Mouse (Mus musculus) granulocyte monocyte progenitor cell, adult 5-6 weeks (primary cell): ENCODE measurements at regions not wholly inside any gene's neighbourhood (a gene's known extent, or its start where the extent isn't known, plus 50 kb on each side); places are given as distances from the start of the nearest gene placed in this dataset.

ENCODE experiments used
- ATAC-seq: replicated peaks from 2 replicates; pipeline ENCODE4 v1.8.0; 2016; ENCODE audit warnings: mild to moderate bottlenecking, moderate TSS enrichment, inconsistent platforms; ENCODE audit not compliant: poor library complexity, severe bottlenecking

DNA sequence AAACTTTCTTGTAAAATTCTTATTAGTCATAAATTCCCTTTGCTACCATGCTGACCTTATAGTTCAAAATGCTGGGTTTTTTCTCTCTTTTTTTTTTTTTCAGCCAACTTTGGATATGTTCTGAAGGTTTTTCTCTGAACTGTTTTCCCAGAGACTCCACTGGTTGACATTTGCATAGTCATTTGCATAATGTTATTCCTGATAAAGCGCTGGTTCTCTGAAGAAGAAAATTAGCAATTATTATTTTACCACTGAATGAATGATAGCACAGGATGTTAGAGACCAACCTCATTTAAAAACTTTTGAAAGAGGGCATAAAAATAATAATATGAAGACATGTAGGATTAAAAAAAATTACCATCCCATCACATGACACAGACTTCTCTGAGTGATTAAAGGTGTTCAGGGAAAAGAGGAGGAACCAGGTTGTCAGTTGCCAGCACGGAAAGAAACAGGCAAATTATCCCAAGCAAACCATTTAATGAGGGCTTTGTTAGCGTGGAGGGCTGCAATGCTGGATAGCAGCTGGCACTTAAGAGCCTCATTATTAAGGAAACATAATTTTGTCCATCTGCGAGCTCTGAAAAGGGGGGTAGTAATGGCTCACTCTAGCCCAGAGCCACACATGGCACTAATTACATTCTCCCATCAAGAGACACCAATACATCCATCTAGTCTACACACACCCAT, 171.9 kb upstream of the Nabp1 start:
- ATAC-seq: no peak

DNA sequence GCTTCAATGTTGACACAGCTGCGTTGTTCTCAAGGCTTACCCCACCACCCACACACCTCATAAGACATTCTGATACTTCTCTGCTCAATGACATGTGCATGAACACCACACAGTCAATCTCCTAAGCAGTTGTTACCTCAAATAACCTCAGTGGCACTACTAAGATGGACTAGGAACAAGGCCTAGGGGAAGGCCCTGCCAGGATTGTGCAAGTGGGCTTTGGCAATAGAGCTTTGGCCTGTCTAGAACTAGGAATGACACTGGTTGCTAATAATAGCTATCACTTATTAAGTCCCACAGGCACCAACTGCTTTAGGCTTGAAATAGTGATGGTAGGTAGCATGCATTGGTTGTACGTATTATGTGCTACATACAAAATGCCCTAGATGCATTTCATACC, 169.7 kb upstream of the Nabp1 start:
- ATAC-seq: peak; percentile 88

DNA sequence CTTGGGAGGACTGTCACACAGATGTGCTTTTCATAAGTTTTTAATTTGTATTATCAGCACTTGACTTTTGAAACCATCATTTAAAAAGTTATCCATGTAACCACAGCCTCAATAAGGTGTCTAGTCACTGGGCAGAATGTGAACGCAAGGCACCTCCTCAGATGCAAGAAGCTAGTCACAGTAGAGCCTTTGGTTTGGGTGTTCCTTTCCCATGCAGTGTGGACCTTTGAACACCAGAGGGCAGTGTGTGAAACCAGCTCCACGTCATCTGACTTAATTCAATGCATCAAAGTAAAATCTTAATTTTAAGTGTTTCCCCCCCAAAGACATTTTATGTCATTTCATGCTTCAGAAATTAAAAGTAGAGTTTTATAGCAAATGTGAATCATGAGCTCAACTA, 166.2 kb upstream of the Nabp1 start:
- peak; percentile 88 for ATAC-seq

DNA sequence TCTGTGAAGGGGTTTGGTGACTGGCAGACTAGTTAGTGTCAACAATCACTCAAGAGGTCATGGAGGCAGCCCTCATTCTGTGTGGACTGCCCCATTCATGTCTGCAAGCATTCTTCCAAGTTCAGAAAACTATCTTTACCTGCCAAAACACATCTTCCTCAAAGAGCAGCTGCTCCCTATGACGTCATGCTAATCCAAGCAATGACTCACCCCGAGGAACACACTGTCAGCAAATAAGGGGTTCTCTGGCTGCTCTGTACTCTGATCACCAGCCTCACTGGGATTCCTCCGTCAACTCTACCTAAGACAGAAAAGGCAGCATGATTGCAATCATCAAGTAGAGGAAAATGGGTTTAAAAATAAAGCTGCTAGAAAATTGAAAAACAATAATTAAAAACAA, 165.4 kb upstream of the Nabp1 start:
- no peak for ATAC-seq

DNA sequence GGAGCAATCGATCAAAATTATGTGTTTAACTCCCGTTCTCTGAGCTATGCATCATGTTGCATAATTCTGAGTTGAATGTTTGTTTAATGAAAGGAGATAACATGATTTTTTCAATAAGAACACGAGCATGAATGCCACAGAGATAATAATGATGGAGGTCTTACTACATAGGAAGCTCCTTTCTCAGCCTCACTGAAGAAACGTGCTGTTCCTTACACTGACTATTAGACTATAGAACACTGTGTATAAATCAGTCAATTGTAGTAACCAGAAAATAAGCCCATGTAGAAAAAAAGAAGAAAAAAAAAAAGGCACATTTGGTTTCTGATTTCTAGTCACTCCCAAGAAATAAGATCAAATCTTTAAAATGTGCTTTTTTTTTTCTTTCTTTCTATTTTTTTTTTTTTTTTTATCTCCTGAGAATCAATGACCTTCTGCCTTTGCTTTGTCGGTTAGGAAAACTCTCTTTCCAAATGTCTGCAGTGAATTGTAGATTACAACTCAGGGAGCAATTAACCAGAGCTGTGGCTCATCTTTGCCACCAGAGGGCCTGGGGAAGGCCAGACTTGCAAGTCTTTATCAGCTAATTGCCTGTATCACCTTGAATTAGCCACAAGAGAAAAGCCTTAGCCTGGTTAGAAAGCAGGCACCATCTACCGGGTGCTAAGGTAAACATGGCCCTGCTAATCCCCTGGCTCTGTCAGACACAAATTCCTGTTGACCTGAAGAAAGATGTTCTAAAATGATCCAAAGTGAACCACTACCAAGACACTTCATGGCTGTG, 160.5 kb upstream of the Nabp1 start:
- no peak for ATAC-seq

DNA sequence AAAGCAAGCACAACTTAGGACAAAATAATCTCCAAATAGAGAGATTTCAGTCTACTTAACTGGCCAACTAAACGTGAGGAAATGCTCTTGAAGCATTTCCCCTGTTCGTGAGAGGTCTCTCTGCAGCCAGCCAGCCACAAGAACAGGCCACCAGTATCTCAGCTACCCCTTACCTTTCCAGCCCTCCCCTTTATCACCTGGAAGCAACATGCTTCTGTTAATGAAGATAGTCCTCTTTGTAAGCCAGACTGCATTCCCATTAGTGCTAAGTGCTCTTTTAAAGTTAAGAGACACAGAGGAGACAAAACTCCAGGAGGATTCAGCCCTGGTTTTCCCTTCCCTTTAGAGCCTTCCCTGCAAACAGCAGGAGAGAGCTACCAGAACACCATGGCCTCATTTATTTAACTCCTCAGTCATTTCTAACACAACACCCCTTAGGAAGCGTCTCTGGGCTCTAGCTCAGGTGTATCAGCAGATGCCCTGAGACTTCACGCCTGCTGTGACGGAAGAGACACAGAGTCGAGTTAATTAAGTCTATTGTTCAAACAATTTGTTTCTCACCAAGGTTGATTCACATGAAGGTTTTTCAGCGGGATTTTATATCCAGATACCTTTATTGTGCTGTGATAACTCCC, 157.8 kb upstream of the Nabp1 start:
- no peak for ATAC-seq

DNA sequence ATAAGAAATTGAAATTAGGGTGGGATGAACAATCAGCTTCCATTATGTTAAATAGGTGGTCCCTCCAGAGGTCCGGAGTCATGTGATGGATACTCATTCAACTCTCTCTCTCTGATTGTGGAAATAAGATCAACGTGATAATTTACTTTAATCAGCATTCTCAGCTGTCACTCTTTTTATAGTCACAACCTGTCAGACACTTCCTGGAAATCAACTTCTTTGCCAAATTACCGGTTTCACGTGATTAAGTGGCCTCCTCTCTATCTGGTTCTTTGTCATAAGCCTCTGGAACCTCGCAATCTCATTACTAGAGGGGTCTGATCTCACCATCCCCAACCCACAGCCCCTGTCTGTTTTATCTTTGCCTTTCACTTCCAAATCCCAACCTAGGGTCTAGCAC, 155.6 kb upstream of the Nabp1 start:
- ATAC-seq: no peak

DNA sequence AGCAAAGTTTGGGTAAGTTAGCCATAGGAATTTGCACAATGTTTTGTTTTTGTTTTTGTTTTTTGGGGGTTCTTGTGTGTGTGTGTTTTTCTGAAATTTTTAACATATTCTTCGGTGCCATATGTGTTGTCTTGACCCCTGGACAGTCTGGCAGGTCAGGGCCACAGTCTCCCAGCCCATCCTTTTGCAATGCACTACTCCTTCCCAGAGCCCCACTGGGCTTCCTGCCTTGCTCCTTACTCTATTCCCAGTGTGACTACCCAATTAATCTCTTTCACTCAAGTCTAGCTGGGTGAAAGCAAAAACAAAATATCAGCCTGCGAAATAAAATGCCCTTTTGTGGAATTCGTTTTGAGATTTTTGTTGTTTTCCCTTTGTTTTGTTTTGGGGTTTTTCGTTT, 154.6 kb upstream of the Nabp1 start:
- ATAC-seq: no peak

DNA sequence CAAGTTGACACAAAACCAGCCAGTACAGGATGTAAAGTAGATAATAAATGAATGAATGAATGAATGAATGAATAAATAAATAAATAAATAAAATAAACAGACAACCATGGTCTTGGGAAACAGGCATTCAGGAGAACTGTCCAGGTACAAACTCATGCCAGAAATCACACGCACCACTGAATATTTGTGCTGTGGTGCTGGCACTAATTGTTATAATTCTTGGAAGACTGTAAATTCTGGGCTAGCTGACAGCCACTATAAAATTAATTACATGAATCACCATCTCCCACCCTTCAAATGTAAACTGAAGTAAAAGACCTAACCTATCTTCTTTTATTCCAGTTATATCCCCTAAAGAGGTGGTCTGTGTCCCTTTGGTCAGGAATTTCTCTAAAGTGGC, 151.6 kb upstream of the Nabp1 start:
- ATAC-seq: no peak

DNA sequence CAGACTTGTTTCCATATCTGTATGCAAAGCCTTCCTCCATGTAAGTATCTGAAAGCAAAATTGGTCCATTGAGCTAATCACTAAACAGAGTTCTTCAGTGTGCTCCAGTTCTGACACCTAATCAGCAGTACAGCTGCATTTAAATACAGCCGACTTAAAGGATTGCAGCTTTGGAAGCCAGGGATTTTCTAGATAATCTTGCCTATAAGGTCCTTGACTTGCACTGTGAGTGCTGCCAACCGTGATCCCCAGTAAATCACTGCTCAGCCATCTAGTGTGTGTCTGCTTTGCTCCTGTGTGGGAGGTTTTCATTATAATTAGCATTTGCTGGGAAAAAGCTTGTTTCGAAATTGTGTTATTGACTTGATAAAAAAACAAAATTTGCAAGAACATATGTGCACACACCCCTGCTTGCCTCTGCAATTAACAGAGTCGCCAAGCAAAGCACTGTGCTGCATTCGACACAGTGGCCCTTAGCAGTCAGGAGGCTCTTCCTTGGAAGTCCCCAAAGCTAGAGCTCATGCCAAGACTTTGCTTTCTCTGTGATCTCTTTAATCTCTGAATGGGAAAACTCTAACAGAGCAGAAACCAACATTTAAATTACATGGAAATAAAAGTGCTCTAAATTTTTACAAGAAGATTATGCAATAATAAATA, 150.0 kb upstream of the Nabp1 start:
- no peak for ATAC-seq

DNA sequence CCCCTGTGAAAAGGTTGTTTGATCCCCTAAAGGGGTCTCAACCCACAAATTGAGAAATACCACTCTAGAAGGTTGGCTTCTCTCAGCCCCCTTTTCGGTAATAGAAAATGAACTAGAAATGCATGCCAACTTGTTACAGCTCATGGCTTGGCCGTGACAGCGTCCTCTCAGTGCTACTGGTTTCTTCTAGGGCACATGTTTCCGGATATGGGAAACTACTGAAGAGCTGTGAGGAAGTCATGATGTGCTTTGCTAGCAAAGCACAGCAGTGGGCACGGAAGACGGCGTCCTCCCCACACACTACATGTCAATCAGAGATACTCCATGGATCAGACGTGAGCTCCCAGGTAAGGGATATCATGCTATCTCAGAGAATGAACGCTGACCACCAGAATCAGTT, 148.1 kb upstream of the Nabp1 start:
- peak; percentile 50 for ATAC-seq

DNA sequence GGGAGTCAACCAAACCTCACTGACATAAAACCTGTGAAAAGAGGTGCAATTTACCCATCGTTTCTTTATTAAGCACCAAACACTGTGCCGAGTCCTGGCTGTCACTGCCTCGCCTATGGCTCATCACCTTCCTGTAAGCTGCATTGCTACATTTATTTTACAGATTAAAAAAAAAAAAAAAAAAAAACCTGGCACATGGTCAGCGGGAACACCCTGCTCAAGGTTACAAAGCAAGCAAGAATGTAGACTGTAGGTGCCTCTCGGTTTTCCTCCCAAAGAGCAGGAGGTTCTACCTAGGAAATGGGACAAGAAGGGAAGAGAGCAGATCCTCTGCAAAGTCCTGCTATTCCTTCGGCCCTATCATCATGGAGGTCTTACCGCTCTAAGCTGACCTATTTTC, 146.9 kb upstream of the Nabp1 start:
- ATAC-seq: no peak

DNA sequence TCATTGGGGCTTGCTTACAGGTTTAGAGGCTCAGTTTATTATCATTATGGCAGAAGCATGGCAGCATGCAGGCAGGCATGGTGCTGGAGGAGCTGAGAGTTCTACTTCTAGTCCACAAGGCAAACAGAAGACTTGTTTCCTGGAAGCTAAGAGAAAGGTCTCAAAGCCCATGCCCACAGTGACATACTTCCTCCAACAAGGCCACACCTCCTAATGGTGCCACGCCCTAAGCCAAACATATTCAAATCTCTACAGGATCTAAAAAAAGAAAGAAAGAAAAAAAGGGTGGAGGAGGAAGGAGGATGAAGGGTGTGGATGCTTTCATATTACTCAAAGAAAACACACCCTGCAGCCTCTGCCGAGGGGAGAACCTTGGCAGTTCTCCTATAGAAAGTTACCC, 146.3 kb upstream of the Nabp1 start:
- no peak for ATAC-seq

DNA sequence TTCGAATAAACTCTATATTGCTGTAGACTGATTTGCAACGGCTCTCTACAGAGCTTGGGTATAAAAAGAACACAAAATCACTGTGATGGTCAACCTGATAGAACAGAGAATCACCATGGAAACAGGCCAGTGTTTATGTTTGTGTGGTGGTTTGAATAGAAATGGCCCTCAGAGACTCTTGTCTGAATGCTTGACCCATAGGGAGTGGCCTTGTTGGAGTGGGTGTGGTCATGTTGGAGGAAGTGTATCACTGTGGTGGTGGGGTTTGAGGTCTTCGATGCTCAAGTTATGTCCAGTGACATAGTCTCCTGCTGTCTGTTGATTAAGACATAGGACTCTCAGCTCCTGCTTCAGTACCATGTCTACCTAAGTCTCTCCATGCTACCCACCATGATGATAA, 144.8 kb upstream of the Nabp1 start:
- peak; percentile 37 for ATAC-seq

DNA sequence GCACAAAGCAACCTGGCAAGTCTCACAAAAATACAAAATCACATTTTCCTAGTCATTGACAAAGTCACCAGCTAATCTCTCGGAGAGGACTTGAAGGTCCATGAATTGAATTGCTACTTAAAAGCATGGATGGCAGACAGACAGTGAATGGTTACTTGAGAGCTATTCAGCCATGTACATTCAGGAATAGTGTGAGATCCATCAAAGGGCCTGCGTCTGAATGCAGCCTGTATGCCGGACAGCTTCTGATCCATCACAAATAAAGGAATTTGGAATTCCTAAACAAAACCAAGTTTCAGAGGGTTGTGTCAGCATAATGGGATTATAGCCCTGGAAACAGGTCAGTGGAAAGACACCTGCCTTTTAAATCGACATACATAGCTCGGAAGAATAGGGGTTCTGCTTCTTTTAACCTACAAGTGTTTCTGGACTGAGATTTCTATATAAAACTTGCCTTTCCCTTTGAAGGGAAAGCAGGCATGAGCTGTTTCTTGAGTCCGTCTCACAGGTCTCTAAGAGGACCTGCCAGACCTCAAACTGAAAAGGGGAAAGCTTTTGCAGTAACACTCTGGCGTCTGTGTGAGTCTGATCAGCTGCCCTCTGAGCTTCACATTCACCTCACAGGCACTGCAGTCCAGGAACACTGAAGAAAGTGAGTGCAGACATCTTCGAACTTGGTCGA, 144.1 kb upstream of the Nabp1 start:
- no peak for ATAC-seq

DNA sequence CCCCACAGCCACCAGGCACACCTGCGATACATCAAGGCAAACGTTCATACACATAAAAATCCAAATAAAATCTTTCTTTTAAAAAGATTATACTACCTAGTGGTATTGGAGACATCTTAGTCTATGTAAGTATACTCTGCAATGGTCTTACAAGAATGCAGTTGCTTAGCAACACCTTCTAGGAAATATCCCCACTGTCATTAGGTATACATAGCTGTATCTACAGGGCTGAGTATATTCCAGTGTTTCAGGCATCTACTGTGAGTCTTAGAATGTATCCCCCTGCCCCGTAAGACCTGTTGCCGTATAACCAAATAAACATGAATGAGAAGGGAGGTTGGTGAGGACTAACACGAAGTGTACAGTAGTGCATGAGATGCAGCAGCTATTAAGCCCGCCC, 142.8 kb upstream of the Nabp1 start:
- ATAC-seq: no peak

DNA sequence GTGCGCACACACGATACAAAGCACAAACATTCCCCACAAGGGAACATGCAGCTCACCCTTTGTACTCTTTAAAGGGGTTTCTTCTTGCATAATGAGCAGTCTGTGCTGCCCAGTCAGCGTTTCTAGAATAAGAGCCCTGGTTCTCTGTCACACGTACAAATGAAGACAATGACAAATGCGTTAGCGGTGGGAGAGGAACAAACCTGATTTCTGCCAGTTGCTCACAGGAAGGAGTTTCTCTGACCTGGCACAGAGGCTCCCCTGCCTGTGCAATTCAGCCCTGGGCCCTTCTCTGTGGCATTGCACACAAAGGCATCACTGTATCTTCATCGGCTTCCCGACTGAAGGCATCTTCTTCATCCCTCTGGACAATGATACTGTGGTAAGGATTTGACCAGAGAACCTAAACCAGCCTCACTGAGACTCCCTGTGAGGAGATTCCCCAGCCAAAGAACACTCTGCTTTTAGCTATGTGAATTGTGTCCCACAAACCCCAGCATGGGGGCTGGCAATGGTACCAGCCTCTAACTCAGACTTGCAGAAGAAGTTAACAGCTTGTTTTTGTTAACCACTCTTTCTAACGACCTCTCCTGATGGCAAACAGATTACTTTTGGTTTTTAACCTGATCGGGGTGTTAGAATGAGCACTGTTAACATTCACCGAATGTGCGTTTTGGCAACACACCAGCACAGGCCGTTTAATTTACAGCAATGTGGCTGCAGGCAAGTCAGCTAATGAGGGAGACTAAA, 139.5 kb upstream of the Nabp1 start:
- ATAC-seq: no peak

DNA sequence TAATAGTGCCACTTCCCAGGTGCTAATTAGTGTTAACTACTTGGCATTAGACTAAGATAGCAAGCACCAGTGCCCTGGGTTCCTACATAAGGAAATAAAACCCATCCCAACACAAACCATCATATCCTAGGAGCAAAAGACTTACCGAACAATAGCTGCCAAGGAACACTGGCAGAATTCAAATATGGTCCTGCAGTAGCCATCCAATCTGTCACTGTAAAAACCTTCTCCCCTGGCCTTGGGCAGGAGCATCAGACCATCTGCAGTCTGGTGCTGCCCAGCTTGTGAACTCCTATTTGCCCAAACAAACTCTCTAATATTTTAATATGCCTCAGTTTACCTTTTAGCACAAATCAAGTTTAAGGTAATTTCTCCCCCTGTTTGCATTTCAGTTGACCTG, 137.9 kb upstream of the Nabp1 start:
- ATAC-seq: no peak

DNA sequence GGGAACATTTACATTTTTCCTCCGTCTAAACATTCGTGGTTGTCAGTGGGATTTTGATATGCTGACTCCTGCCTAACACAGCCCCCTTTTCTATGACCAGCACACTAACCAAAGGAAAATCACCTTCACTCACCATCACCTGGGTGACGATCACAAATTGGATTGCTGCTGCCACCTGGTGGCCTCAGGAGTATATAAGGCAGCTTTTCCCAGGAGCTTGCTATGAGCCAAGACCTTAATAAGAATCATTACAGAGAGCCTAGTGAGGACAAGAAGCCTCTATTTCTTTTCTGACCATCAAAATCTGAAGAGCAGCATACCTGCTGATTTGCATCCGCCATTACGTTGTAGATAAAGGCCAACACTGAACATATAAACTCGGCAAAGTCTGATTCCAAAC, 137.3 kb upstream of the Nabp1 start:
- ATAC-seq: peak; percentile 66

DNA sequence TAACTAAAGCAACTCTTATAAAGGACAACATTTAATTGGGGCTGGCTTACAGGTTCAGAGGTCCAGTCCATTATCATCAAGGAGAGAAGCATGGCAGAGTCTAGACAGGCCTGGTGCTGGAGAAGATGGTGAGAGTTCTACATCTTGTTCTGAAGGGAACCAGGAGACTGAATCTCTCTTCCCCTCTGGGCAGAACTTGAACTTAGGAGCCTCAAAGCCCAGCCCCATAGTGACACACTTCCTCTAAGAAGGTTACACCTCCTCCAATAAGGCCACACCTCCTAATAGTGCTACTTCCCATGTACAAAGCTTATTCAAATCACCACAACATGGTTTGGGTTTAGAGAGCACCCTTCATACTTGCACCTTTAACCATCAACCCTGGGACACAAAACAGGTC, 136.5 kb upstream of the Nabp1 start:
- peak; percentile 63 for ATAC-seq
